Mouse (Mus musculus) frontal cortex, postnatal 14 days (tissue): ENCODE measurements around the gene Syt8.

Experiments used
- DNase-seq, 2 experiments: peaks; one replicate each; pipeline ENCODE4 v3.0.0; 2022; ENCODE audit warnings: low spot score in 2 of 2

The Syt8 gene

GRCm38 (mm10) chr7:142408686-142409085, 26.0 kb upstream of the Syt8 start:
- DNase-seq = no peak

- DNase-seq = no peak
These were observed 25.0 kb upstream of the Syt8 start for GRCm38 (mm10) chr7:142409603-142410002.

GRCm38 (mm10) chr7:142413285-142413684, 21.4 kb upstream of the Syt8 start:
- DNase-seq = no peak

- no peak for DNase-seq
These were observed 19.3 kb upstream of the Syt8 start for GRCm38 (mm10) chr7:142415314-142415713.

- DNase-seq = no peak
These were observed 18.4 kb upstream of the Syt8 start for GRCm38 (mm10) chr7:142416225-142416624.

GRCm38 (mm10) chr7:142418027-142418426, 16.6 kb upstream of the Syt8 start:
- no peak for DNase-seq

GRCm38 (mm10) chr7:142418679-142419078, 16.0 kb upstream of the Syt8 start:
- DNase-seq = no peak

- no peak for DNase-seq
These were observed 14.8 kb upstream of the Syt8 start for GRCm38 (mm10) chr7:142419887-142420286.

- no peak for DNase-seq
These were observed 12.8 kb upstream of the Syt8 start for GRCm38 (mm10) chr7:142421826-142422225.

- DNase-seq = no peak
These were observed 8.9 kb upstream of the Syt8 start for GRCm38 (mm10) chr7:142425641-142426213.

- DNase-seq = no peak
These were observed 6.4 kb upstream of the Syt8 start for GRCm38 (mm10) chr7:142428213-142428612.

- DNase-seq = peak; percentile 44 to 49
These were observed 4.4 kb upstream of the Syt8 start for GRCm38 (mm10) chr7:142430160-142430678.

- DNase-seq = no peak
These were observed 3.5 kb upstream of the Syt8 start for GRCm38 (mm10) chr7:142431106-142431505.

- DNase-seq = no peak
These were observed 1.0 kb upstream of the Syt8 start for GRCm38 (mm10) chr7:142433623-142434022.

- DNase-seq = peak in 1 of 2 experiments; percentile 60
These were observed 874 bp downstream of the Syt8 start for GRCm38 (mm10) chr7:142435524-142435923.

GRCm38 (mm10) chr7:142437324-142437723, 2.7 kb downstream of the Syt8 start:
- DNase-seq = no peak

- DNase-seq = no peak
These were observed 5.3 kb downstream of the Syt8 start for GRCm38 (mm10) chr7:142439966-142440365.

GRCm38 (mm10) chr7:142440657-142441114, 6.0 kb downstream of the Syt8 start:
- no peak for DNase-seq

- DNase-seq = no peak
These were observed 6.9 kb downstream of the Syt8 start, which contains the start of gene Tnni2 for GRCm38 (mm10) chr7:142441585-142441984. Tnni2 (plus strand) TSS chr7:142441808.

- no peak for DNase-seq
These were observed 7.6 kb downstream of the Syt8 start for GRCm38 (mm10) chr7:142442081-142442907.

- no peak for DNase-seq
These were observed 8.3 kb downstream of the Syt8 start for GRCm38 (mm10) chr7:142442908-142443420.

GRCm38 (mm10) chr7:142443474-142443873, 8.8 kb downstream of the Syt8 start:
- DNase-seq = no peak

GRCm38 (mm10) chr7:142444171-142444570, 9.5 kb downstream of the Syt8 start:
- DNase-seq = no peak
